In the genomic region with DNA sequence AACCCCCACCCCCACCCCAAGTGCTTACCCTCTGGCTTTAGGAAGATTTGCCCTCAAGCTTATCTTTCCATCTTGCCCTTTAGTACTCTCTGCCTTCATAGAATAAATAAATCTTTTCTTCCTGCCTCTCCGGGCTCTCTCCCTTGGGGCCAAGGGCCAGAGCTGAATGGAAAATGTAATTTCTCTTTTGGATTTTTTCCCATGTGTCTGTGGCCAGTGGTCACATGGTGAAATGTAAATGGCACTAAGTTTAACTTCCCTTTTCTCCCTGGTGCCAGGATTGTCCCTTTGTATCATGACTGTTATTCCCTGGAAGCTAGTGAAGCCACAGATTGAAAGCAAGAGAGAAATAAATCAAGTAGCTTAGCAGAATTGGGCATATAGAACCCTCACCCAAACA, we compare ENCODE assay signal across 18 mouse cellular contexts.
DNase-seq lines count a peak whose midpoint lies in the region; ATAC-seq and TF ChIP-seq lines count a peak whose summit lies in the region.
"Had no signal": no experiment of that assay in that cellular context is flagged by ENCODE, and none has a peak within 500 bp of the region (broad histone marks: within the 10 kb centered on the region; RNA-seq: fewer than 3 reads in every experiment).

No protein-coding gene starts in this region.

- no peaks in the 10 kb centered on the region for H3K36me3 ChIP-seq in lung, embryonic 16.5 days (ENCODE audit: control insufficient read depth, insufficient read depth, low read length)
- H3K36me3 ChIP-seq in CH12.LX (replicated peaks in 1 of 2; ENCODE audit: control insufficient read depth in 1 of 2, insufficient read depth in 1 of 2, low read length in 1 of 2): no peaks in the 10 kb centered on the region

- peaks cover 9% of the 10 kb centered on the region for H3K4me1 ChIP-seq in lung, embryonic 16.5 days (replicated peaks; ENCODE audit: control insufficient read depth, insufficient read depth, low read length)
- peaks cover 3% of the 10 kb centered on the region for H3K4me1 ChIP-seq in lung, adult 2 months (ENCODE audit: control insufficient read depth, insufficient read depth, low read length)
- H3K4me1 ChIP-seq in CH12.LX (ENCODE audit: control insufficient read depth in 1 of 2, insufficient read depth in 2 of 2): peaks cover 43 to 64% of the 10 kb centered on the region in 2 experiments
- H3K4me1 ChIP-seq: embryonic facial prominence, embryonic 12.5 days; forebrain, embryonic 15.5 days; hindbrain, embryonic 15.5 days had no signal

- H3K27ac ChIP-seq in lung, embryonic 16.5 days (ENCODE audit: low read length): peak overlapping the region; percentile 44; the same call in 1 of the 2 replicates
- no peak overlapping the region for H3K27ac ChIP-seq in CH12.LX (ENCODE audit: insufficient read depth, low read depth)
- H3K27ac ChIP-seq: embryonic facial prominence, embryonic 12.5 days; forebrain, embryonic 15.5 days; heart, embryonic 13.5 days; hindbrain, embryonic 15.5 days had no signal

- H3K4me2 ChIP-seq in lung, embryonic 16.5 days (ENCODE audit: low read depth, low read length): no peak overlapping the region
- peak overlapping the region; percentile 25; the same call in 1 of the 2 replicates for H3K4me2 ChIP-seq in CH12.LX (ENCODE audit: insufficient read depth, low read depth, poor library complexity, severe bottlenecking)
- H3K4me2 ChIP-seq: embryonic facial prominence, embryonic 12.5 days; forebrain, embryonic 15.5 days; heart, embryonic 13.5 days; hindbrain, embryonic 15.5 days had no signal

- no peak for ATAC-seq in lung, embryonic 16.5 days (ENCODE audit: low read depth)
- ATAC-seq: CD4-positive, CD25-positive, alpha-beta regulatory T cell, adult 4 months; forebrain, embryonic 15.5 days had no signal

- in situ Hi-C loops in CH12.LX (cut with MboI; ENCODE audit: low pct_ligation_motif_present, low pct_unique_long_range_greater_than_20kb, low sequenced_read_pairs): loop anchor here (25.0 kb wide), 1 partner anchor 94 kb away; the partner anchor contains the start of gene Abhd17c

- peak; percentile 56 for TF ChIP-seq EP300 in CH12.LX (IDR thresholded peaks at IDR 0.05; ENCODE audit: low read length)

- no peak overlapping the region for H3K4me3 ChIP-seq in lung, embryonic 16.5 days (ENCODE audit: low read length)
- no peak overlapping the region for H3K4me3 ChIP-seq in lung, adult 2 months (replicated peaks; ENCODE audit: extremely low read depth, low read depth, low read length)
- no peak overlapping the region for H3K4me3 ChIP-seq in CH12.LX (replicated peaks in 1 of 3; ENCODE audit: low read depth in 2 of 3, low read length in 2 of 3, poor library complexity in 1 of 3)
- H3K4me3 ChIP-seq: embryonic facial prominence, embryonic 12.5 days; forebrain, embryonic 15.5 days; heart, embryonic 13.5 days; hindbrain, embryonic 15.5 days had no signal

- DNase-seq in lung, adult 2 months: no peak
- no peak for DNase-seq in CH12.LX (ENCODE audit: extremely low read depth)
- DNase-seq in lung, postnatal 25 days (ENCODE audit: low spot score): peak; percentile 61
- no peak for DNase-seq in layer of hippocampus, adult 11-12 months (ENCODE audit: low spot score)
- DNase-seq in cerebellum, adult 18-20 months: no peak
- DNase-seq: adrenal gland, postnatal 25 days; cerebellum, adult 8-10 months; cerebellum, postnatal 14 days; embryo, embryonic 11 days; gastrocnemius, postnatal 36 days; heart, adult 11 months; heart, postnatal 36 days had no signal

- TF ChIP-seq RAD21 in CH12.LX (IDR thresholded peaks at IDR 0.05; ENCODE audit: low read depth, low read length): no peak

- H3K79me2 ChIP-seq in CH12.LX (replicated peaks; ENCODE audit: control insufficient read depth, extremely low read depth, insufficient read depth, poor library complexity, severe bottlenecking): no peaks in the 10 kb centered on the region

- no peak for TF ChIP-seq POLR2A in lung, adult 2 months (IDR thresholded peaks at IDR 0.05; ENCODE audit: borderline replicate concordance, extremely low read depth, low read depth, low read length)
- TF ChIP-seq POLR2A in CH12.LX (IDR thresholded peaks at IDR 0.05; ENCODE audit: low read depth, low read length): no peak

- no peak overlapping the region for H3K9ac ChIP-seq in lung, embryonic 16.5 days (ENCODE audit: low read length)
- H3K9ac ChIP-seq in CH12.LX (ENCODE audit: insufficient read depth, low read depth): no peak overlapping the region
- H3K9ac ChIP-seq: embryonic facial prominence, embryonic 12.5 days; forebrain, embryonic 15.5 days; heart, embryonic 13.5 days; hindbrain, embryonic 15.5 days had no signal

- no peaks in the 10 kb centered on the region for H3K27me3 ChIP-seq in lung, embryonic 16.5 days (ENCODE audit: control insufficient read depth, insufficient read depth, low read depth, low read length)
- H3K27me3 ChIP-seq in CH12.LX (replicated peaks): no peaks in the 10 kb centered on the region
- H3K27me3 ChIP-seq: embryonic facial prominence, embryonic 12.5 days; forebrain, embryonic 15.5 days; heart, embryonic 13.5 days; hindbrain, embryonic 15.5 days had no signal

- H3K9me3 ChIP-seq in lung, embryonic 16.5 days (ENCODE audit: control insufficient read depth, low read length): no peaks in the 10 kb centered on the region
- no peaks in the 10 kb centered on the region for H3K9me3 ChIP-seq in CH12.LX (replicated peaks; ENCODE audit: low read length)
- H3K9me3 ChIP-seq: embryonic facial prominence, embryonic 12.5 days; forebrain, embryonic 15.5 days; heart, embryonic 13.5 days; hindbrain, embryonic 15.5 days had no signal

- dilution Hi-C loops in CH12.LX (cut with MboI; ENCODE audit: extremely low pct_ligation_motif_present, extremely low pct_unique_long_range_greater_than_20kb, low sequenced_read_pairs): no loop called here

- TF ChIP-seq CTCF in lung, adult 2 months (IDR thresholded peaks at IDR 0.05; ENCODE audit: insufficient read depth, low read length): no peak
- no peak for TF ChIP-seq CTCF in CH12.LX (conservative IDR thresholded peaks at IDR 0.05 in 1 of 2, IDR thresholded peaks at IDR 0.05 in 1 of 2; ENCODE audit: low read depth in 2 of 2, low read length in 2 of 2)

- 18% methylated on average over 1 of the region's 1 CpGs for WGBS in lung, embryonic 16.5 days
- 15% methylated on average over 1 of the region's 1 CpGs for WGBS in lung, adult 2 months

TF ChIP-seq in CH12.LX, 34 proteins besides CTCF, POLR2A, EP300 and RAD21:
- TF ChIP-seq E2F4 (IDR thresholded peaks at IDR 0.05; ENCODE audit: insufficient replicate concordance, low read depth, low read length) (no peak), POLR2AphosphoS2 (IDR thresholded peaks at IDR 0.05; ENCODE audit: low read depth, low read length) (no peak), BHLHE40 (IDR thresholded peaks at IDR 0.05; ENCODE audit: low read depth, low read length) (peak; percentile 27; the same call in 1 of the 2 replicates), USF2 (conservative IDR thresholded peaks at IDR 0.05; ENCODE audit: low read depth, low read length) (no peak; the same call in 1 of the 2 replicates), TCF12 (IDR thresholded peaks at IDR 0.05; ENCODE audit: low read depth, low read length) (0 out of 2 replicates have a peak, but pooled peaks have one; percentile 13), ETS1 (conservative IDR thresholded peaks at IDR 0.05; ENCODE audit: low read depth, low read length) (peak; percentile 31; the same call in 1 of the 2 replicates), MAFK (IDR thresholded peaks at IDR 0.05; ENCODE audit: insufficient replicate concordance, low read length) (no peak), PAX5 (IDR thresholded peaks at IDR 0.05; ENCODE audit: low read length) (no peak), MAX (IDR thresholded peaks at IDR 0.05; ENCODE audit: low read length) (peak; percentile 35; the same call in 1 of the 2 replicates), CHD2 (IDR thresholded peaks at IDR 0.05; ENCODE audit: low read length) (0 out of 2 replicates have a peak, but pooled peaks have one; percentile 30), ZNF384 (IDR thresholded peaks at IDR 0.05; ENCODE audit: low read depth, low read length) (no peak), MYC (IDR thresholded peaks at IDR 0.05; ENCODE audit: low read depth, low read length) (0 out of 2 replicates have a peak, but pooled peaks have one; percentile 20), KAT2A (IDR thresholded peaks at IDR 0.05; ENCODE audit: insufficient replicate concordance, low read length) (0 out of 2 replicates have a peak, but pooled peaks have one; percentile 34), RCOR1 (conservative IDR thresholded peaks at IDR 0.05; ENCODE audit: low read depth, low read length) (no peak), MEF2A (IDR thresholded peaks at IDR 0.05; ENCODE audit: borderline replicate concordance, low read depth, low read length) (0 out of 2 replicates have a peak, but pooled peaks have one; percentile 35), USF1 (IDR thresholded peaks at IDR 0.05; ENCODE audit: low read depth, low read length) (peak; percentile 52)
